ENCODE assay signal across 29 mouse cellular contexts in the genomic region with DNA sequence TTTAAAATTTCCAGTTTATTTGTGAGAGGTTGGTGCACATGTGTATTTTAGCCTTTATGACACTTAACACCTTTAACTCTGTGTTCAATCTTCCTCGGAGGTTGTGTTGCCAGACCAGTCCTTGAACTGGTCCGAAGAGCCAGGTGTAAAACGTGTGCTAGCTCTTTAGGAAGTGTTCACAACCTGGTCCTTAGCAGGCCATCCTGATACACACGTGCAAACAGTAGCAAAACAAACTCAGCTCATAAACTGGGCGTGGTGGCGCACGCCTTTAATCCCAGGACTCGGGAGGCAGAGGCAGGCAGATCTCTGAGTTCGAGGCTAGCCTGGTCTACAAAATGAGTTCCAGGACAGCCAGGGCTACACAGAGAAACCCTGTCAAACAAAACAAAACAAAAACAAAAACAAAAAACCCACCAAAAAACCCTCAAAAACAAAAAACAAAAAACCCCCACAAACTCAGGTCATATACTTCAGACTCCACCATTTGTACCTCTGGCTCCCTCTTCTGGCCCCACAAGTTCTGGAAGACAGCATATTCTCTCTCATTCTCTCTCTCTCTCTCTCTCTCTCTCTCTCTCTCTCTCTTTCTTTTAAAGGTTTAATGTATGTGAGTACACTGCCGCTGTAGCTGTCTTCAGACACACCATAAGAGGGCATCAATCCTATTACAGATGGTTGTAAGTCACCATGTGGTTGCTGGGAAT. TPM values are rescaled to one million over a fixed set of nuclear protein-coding genes. Genes with fewer than 3 reads are reported as not detected.
DNase-seq lines count a peak whose midpoint lies in the region; ATAC-seq and TF ChIP-seq lines count a peak whose summit lies in the region.
"Had no signal": no experiment of that assay in that cellular context is flagged by ENCODE, and none has a peak within 500 bp of the region (broad histone marks: within the 10 kb centered on the region; RNA-seq: fewer than 3 reads in every experiment).

No protein-coding gene starts in this region.

- intact Hi-C loops in left cerebral cortex, postnatal 25 days (cut with DNase I), result no loop called here

- H3K4me3 ChIP-seq in forebrain, postnatal 0 days (ENCODE audit: low read depth, low read length), result no peak overlapping the region
- no peak overlapping the region for H3K4me3 ChIP-seq in forebrain, embryonic 12.5 days (replicated peaks)
- H3K4me3 ChIP-seq in liver, postnatal 0 days (ENCODE audit: low read depth, low read length), result no peak overlapping the region
- no peak overlapping the region for H3K4me3 ChIP-seq in liver, embryonic 11.5 days (ENCODE audit: low read depth, low read length)
- no peak overlapping the region for H3K4me3 ChIP-seq in stomach, postnatal 0 days (ENCODE audit: low read depth, low read length)
- H3K4me3 ChIP-seq: embryonic facial prominence, embryonic 12.5 days; forebrain, embryonic 15.5 days; heart, adult 2 months; heart, embryonic 12.5 days; liver, embryonic 13.5 days; lung, embryonic 15.5 days; megakaryocyte, embryonic 14.5 days had no signal

- TF ChIP-seq EP300 in liver, postnatal 0 days (IDR thresholded peaks at IDR 0.05; ENCODE audit: low read depth), result no peak
- no peak for TF ChIP-seq EP300 in stomach, postnatal 0 days (optimal IDR thresholded peaks at IDR 0.05)

- H3K27me3 ChIP-seq in forebrain, postnatal 0 days (ENCODE audit: insufficient read depth, low read length), result no peaks in the 10 kb centered on the region
- peaks cover 16% of the 10 kb centered on the region for H3K27me3 ChIP-seq in forebrain, embryonic 12.5 days
- no peaks in the 10 kb centered on the region for H3K27me3 ChIP-seq in liver, postnatal 0 days (ENCODE audit: insufficient read depth, low read length)
- H3K27me3 ChIP-seq in liver, embryonic 11.5 days (replicated peaks; ENCODE audit: control insufficient read depth, insufficient read depth, low read length), result peaks cover 6% of the 10 kb centered on the region
- no peaks in the 10 kb centered on the region; the same call in 1 of the 2 replicates for H3K27me3 ChIP-seq in stomach, postnatal 0 days (ENCODE audit: control insufficient read depth, insufficient read depth, low read length)
- H3K27me3 ChIP-seq: forebrain, embryonic 15.5 days had no signal

- H3K4me1 ChIP-seq in forebrain, postnatal 0 days (ENCODE audit: insufficient read depth), result no peaks in the 10 kb centered on the region
- H3K4me1 ChIP-seq in forebrain, embryonic 12.5 days, result 0 out of 2 replicates have a peak, but pooled peaks cover 2% of the 10 kb centered on the region
- H3K4me1 ChIP-seq in liver, postnatal 0 days (ENCODE audit: insufficient read depth), result no peaks in the 10 kb centered on the region
- H3K4me1 ChIP-seq in liver, embryonic 11.5 days (replicated peaks; ENCODE audit: control insufficient read depth, insufficient read depth, low read length), result no peaks in the 10 kb centered on the region
- no peaks in the 10 kb centered on the region; the same call in 1 of the 2 replicates for H3K4me1 ChIP-seq in stomach, postnatal 0 days (replicated peaks; ENCODE audit: control insufficient read depth, insufficient read depth)
- H3K4me1 ChIP-seq: forebrain, embryonic 15.5 days; heart, embryonic 12.5 days had no signal

- H3K27ac ChIP-seq in forebrain, postnatal 0 days (ENCODE audit: low read depth, low read length), result no peak overlapping the region
- no peak overlapping the region for H3K27ac ChIP-seq in forebrain, embryonic 12.5 days
- no peak overlapping the region for H3K27ac ChIP-seq in liver, postnatal 0 days (ENCODE audit: low read depth)
- no peak overlapping the region for H3K27ac ChIP-seq in liver, embryonic 11.5 days (ENCODE audit: low read depth, low read length)
- H3K27ac ChIP-seq in stomach, postnatal 0 days (replicated peaks), result no peak overlapping the region
- H3K27ac ChIP-seq: embryonic facial prominence, embryonic 12.5 days; forebrain, embryonic 15.5 days; heart, adult 2 months; hindbrain, embryonic 14.5 days; liver, embryonic 13.5 days; lung, embryonic 15.5 days had no signal

- no peak for DNase-seq in forebrain, postnatal 0 days
- no peak for DNase-seq in liver, postnatal 0 days
- DNase-seq in liver, embryonic 11.5 days (ENCODE audit: low spot score), result no peak
- DNase-seq in thymus, postnatal 4 days, result peak; percentile 37
- DNase-seq in thymus, adult 18-20 months, result no peak
- no peak for DNase-seq in stomach, postnatal 0 days (ENCODE audit: low spot score)
- no peak for DNase-seq in left cerebral cortex, postnatal 25 days (ENCODE audit: low spot score in 2 of 2)
- DNase-seq: cerebellum, adult 11 months; cerebellum, adult 9-10 months; cerebellum, postnatal 36 days; embryo, embryonic 11 days; heart, adult 2 months; heart, postnatal 4 days; kidney, adult 9 months; kidney, postnatal 25 days; liver, embryonic 13.5 days; lung, postnatal 4 days; midbrain, embryonic 14.5 days; right cerebral cortex, adult 18-20 months; thymus, postnatal 14 days had no signal

- no peak overlapping the region for H3K4me2 ChIP-seq in forebrain, postnatal 0 days (ENCODE audit: low read depth)
- H3K4me2 ChIP-seq in forebrain, embryonic 12.5 days, result no peak overlapping the region
- H3K4me2 ChIP-seq in liver, postnatal 0 days (ENCODE audit: low read depth, low read length), result no peak overlapping the region
- no peak overlapping the region for H3K4me2 ChIP-seq in liver, embryonic 11.5 days
- no peak overlapping the region for H3K4me2 ChIP-seq in stomach, postnatal 0 days (replicated peaks; ENCODE audit: low read depth)
- H3K4me2 ChIP-seq: embryonic facial prominence, embryonic 12.5 days; forebrain, embryonic 15.5 days; heart, embryonic 12.5 days; hindbrain, embryonic 14.5 days; liver, embryonic 13.5 days; lung, embryonic 15.5 days had no signal

- H3K36me3 ChIP-seq in forebrain, postnatal 0 days (ENCODE audit: insufficient read depth), result no peaks in the 10 kb centered on the region
- no peaks in the 10 kb centered on the region for H3K36me3 ChIP-seq in forebrain, embryonic 12.5 days (replicated peaks)
- H3K36me3 ChIP-seq in liver, postnatal 0 days (replicated peaks; ENCODE audit: insufficient read depth, low read length), result no peaks in the 10 kb centered on the region
- no peaks in the 10 kb centered on the region for H3K36me3 ChIP-seq in liver, embryonic 11.5 days (ENCODE audit: control insufficient read depth, insufficient read depth, low read length)
- H3K36me3 ChIP-seq in stomach, postnatal 0 days (ENCODE audit: control insufficient read depth, insufficient read depth, low read length), result no peaks in the 10 kb centered on the region
- H3K36me3 ChIP-seq: embryonic facial prominence, embryonic 12.5 days; forebrain, embryonic 15.5 days; G1E; heart, embryonic 12.5 days; liver, embryonic 13.5 days; lung, embryonic 15.5 days had no signal

- peak; percentile 15; the same call in 1 of the 2 replicates for TF ChIP-seq CTCF in forebrain, postnatal 0 days (IDR thresholded peaks at IDR 0.05; ENCODE audit: low read depth)
- TF ChIP-seq CTCF in liver, postnatal 0 days (IDR thresholded peaks at IDR 0.05; ENCODE audit: low read depth), result peak; percentile 27; the same call in 1 of the 2 replicates
- TF ChIP-seq CTCF in stomach, postnatal 0 days (IDR thresholded peaks at IDR 0.05; ENCODE audit: low read depth), result peak; percentile 27; the same call in 1 of the 2 replicates

- no peak for ATAC-seq in forebrain, postnatal 0 days
- no peak for ATAC-seq in forebrain, embryonic 12.5 days (ENCODE audit: low FRiP score)
- ATAC-seq in liver, postnatal 0 days, result no peak
- no peak for ATAC-seq in liver, embryonic 11.5 days (replicated peaks; ENCODE audit: low FRiP score)
- ATAC-seq in stomach, postnatal 0 days (ENCODE audit: low FRiP score, low TSS enrichment), result no peak
- ATAC-seq: forebrain, embryonic 15.5 days; intestine, embryonic 16.5 days had no signal

- H3K9me3 ChIP-seq in forebrain, postnatal 0 days (ENCODE audit: low read length), result no peaks in the 10 kb centered on the region
- no peaks in the 10 kb centered on the region for H3K9me3 ChIP-seq in forebrain, embryonic 12.5 days
- H3K9me3 ChIP-seq in liver, postnatal 0 days (ENCODE audit: low read length), result no peaks in the 10 kb centered on the region
- H3K9me3 ChIP-seq in liver, embryonic 11.5 days (ENCODE audit: control insufficient read depth, low read length), result no peaks in the 10 kb centered on the region
- H3K9me3 ChIP-seq in stomach, postnatal 0 days (ENCODE audit: control insufficient read depth, low read length), result no peaks in the 10 kb centered on the region
- H3K9me3 ChIP-seq: embryonic facial prominence, embryonic 12.5 days; forebrain, embryonic 15.5 days; G1E; heart, embryonic 12.5 days; liver, embryonic 13.5 days; lung, embryonic 15.5 days; megakaryocyte, embryonic 14.5 days had no signal

- 92% methylated on average over 10 of the region's 10 CpGs for WGBS in forebrain, postnatal 0 days
- 93% methylated on average over 10 of the region's 10 CpGs for WGBS in forebrain, embryonic 12.5 days
- WGBS in liver, postnatal 0 days (ENCODE audit: insufficient replicate concordance), result 78% methylated on average over 10 of the region's 10 CpGs
- WGBS in liver, embryonic 11.5 days, result 84% methylated on average over 10 of the region's 10 CpGs
- 89% methylated on average over 10 of the region's 10 CpGs for WGBS in stomach, postnatal 0 days

- no peak overlapping the region for H3K9ac ChIP-seq in forebrain, postnatal 0 days
- H3K9ac ChIP-seq in forebrain, embryonic 12.5 days, result no peak overlapping the region
- no peak overlapping the region for H3K9ac ChIP-seq in liver, postnatal 0 days (replicated peaks)
- H3K9ac ChIP-seq in liver, embryonic 11.5 days (ENCODE audit: low read depth, low read length), result no peak overlapping the region
- H3K9ac ChIP-seq in stomach, postnatal 0 days (ENCODE audit: low read length), result no peak overlapping the region
- H3K9ac ChIP-seq: embryonic facial prominence, embryonic 12.5 days; forebrain, embryonic 15.5 days; heart, embryonic 12.5 days; hindbrain, embryonic 14.5 days; liver, embryonic 13.5 days; lung, embryonic 15.5 days had no signal

RNA-seq across cellular contexts. Expression of a gene that starts 59.2 kb away (rescaled TPM):
- total RNA-seq in forebrain, postnatal 0 days (2014; rRNA removed), result 13.5 TPM in 2 replicates
- polyA plus RNA-seq in forebrain, postnatal 0 days (2015; fragmentation: Nextera tagmentation; extraction: Ambion mirVana), result 21.1 and 25.2 TPM in 2 replicates
- 92.4 and 93.4 TPM in 2 replicates for polyA plus RNA-seq in forebrain, embryonic 12.5 days (2016; fragmentation: Nextera tagmentation; extraction: Ambion mirVana)
- polyA plus RNA-seq in liver, postnatal 0 days (2015; fragmentation: Nextera tagmentation; extraction: Ambion mirVana), result 17.2 and 18.9 TPM in 2 replicates
- 86.3 and 96.0 TPM in 2 replicates for polyA plus RNA-seq in liver, embryonic 11.5 days (2014; fragmentation: Nextera tagmentation; extraction: Ambion mirVana)
- polyA plus RNA-seq in stomach, postnatal 0 days (2015; fragmentation: Nextera tagmentation; extraction: Ambion mirVana), result 18.9 and 19.8 TPM in 2 replicates
- total RNA-seq in left cerebral cortex, postnatal 25 days (2021), result 1 to 10 TPM in 1 of 2 experiments, under 1 TPM in 1; 0.78 to 1.4 TPM
